Mouse (Mus musculus): ENCODE measurements at regions not wholly inside any gene's neighbourhood (a gene's known extent, or its start where the extent isn't known, plus 50 kb on each side); places are given as distances from the start of the nearest gene placed in this dataset.

DNA sequence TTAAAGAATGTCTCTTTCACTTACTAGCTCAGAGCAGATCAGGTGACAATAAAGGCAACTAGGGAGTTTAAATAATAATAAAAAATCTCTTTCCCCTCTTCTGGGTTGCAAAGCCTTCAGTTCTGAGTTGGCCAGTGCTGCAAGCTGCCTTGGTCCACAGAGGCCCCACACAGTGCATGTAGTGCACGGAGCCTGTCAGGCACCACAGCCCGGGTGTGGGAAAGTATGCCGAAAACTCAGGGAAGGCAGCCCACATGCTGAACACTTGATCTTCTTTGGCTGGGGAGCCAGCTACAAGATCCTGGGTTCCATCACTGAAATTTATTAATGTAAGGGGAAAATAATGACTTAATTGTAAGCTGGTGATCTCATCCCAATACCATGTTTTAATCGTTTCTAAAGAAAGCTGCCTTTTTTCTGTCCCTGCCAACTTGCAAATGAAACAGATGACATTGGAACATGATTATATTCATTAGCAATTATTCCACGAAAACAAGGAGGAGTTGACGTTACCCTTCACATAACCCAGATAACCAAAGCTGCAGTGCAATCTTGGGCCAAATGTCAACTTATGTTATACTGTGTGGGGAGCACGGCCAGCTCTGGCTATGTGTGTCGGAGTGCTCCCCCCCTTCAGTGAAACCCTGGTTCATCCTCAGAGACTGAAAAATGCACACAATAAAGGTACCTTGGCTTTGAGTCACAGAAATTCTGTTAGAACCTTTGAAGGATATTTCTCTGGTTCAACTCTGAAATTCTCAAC is 87.1 kb upstream of the Sash1 start:
- Histone ChIP-seq H3K9ac (ENCODE audit: low read depth, low read length) (no peak overlapping the region), H3K27me3 (replicated peaks; ENCODE audit: control insufficient read depth, insufficient read depth, low read length) (no peaks in the 10 kb centered on the region), H3K9me3 (ENCODE audit: control insufficient read depth) (no peaks in the 10 kb centered on the region), H3K4me1 (replicated peaks; ENCODE audit: control insufficient read depth, insufficient read depth, low read length) (0 out of 2 replicates have a peak, but pooled peaks cover 4% of the 10 kb centered on the region), H3K4me3 (ENCODE audit: low read depth, low read length) (no peak overlapping the region), H3K36me3 (ENCODE audit: control insufficient read depth, insufficient read depth) (no peaks in the 10 kb centered on the region), H3K4me2 (replicated peaks; ENCODE audit: low read depth) (no peak overlapping the region), H3K27ac (ENCODE audit: low read depth, low read length) (no peak overlapping the region)
- 64% methylated on average over 8 of the region's 8 CpGs for WGBS
- TF ChIP-seq CTCF (IDR thresholded peaks at IDR 0.05; ENCODE audit: low read depth), result no peak
- no peak for ATAC-seq

DNA sequence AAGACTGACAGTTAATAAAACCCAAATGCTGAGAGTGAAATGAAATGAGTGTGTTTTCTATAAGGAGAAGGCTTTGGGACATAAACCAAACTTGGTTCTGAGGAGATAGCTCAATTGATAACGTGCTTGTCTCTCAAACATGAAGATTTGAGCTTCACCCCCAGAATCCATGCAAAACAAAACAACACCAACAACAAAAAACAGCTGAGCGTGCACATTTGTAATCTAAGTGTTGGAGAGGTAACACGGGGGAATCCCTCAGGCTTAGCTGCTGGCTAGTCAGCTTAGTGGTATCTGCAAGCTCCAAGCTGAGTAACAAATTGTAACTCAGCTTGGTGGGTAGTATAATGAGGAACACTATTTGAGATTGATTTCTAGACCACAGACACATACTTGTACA is 84.9 kb upstream of the Sash1 start:
- H3K4me2 ChIP-seq (replicated peaks; ENCODE audit: low read depth), result no peak overlapping the region
- H3K4me1 ChIP-seq (replicated peaks; ENCODE audit: control insufficient read depth, insufficient read depth, low read length), result 0 out of 2 replicates have a peak, but pooled peaks cover 4% of the 10 kb centered on the region
- no peak for ATAC-seq
- no peaks in the 10 kb centered on the region for H3K27me3 ChIP-seq (replicated peaks; ENCODE audit: control insufficient read depth, insufficient read depth, low read length)
- 77% methylated on average over 3 of the region's 3 CpGs for WGBS
- no peaks in the 10 kb centered on the region for H3K9me3 ChIP-seq (ENCODE audit: control insufficient read depth)
- no peak overlapping the region for H3K9ac ChIP-seq (ENCODE audit: low read depth, low read length)
- no peak overlapping the region for H3K4me3 ChIP-seq (ENCODE audit: low read depth, low read length)
- H3K27ac ChIP-seq (ENCODE audit: low read depth, low read length), result no peak overlapping the region
- H3K36me3 ChIP-seq (ENCODE audit: control insufficient read depth, insufficient read depth), result no peaks in the 10 kb centered on the region
- TF ChIP-seq CTCF (IDR thresholded peaks at IDR 0.05; ENCODE audit: low read depth), result no peak

DNA sequence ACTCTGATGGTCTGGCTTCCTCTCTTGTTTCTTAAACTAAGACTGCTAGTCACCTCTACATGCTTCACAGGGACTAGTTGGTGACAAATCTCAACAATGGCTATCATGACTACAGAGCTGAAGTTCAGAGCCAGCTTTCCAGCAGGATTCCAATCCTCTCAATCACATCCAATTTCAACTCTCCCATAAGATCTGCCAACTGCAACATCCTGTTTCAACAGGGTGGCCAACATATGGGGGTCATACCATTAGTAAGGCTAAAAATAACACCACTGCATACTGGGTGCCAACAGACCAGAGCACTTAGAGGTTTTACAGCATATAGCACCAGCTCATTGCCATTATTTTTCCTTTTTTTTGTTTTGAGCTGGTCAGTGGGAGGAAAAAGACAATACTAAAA is 83.7 kb upstream of the Sash1 start:
- Histone ChIP-seq H3K27me3 (replicated peaks; ENCODE audit: control insufficient read depth, insufficient read depth, low read length) (no peaks in the 10 kb centered on the region), H3K36me3 (ENCODE audit: control insufficient read depth, insufficient read depth) (no peaks in the 10 kb centered on the region), H3K4me1 (replicated peaks; ENCODE audit: control insufficient read depth, insufficient read depth, low read length) (0 out of 2 replicates have a peak, but pooled peaks cover 4% of the 10 kb centered on the region), H3K9ac (ENCODE audit: low read depth, low read length) (no peak overlapping the region), H3K4me2 (replicated peaks; ENCODE audit: low read depth) (no peak overlapping the region), H3K27ac (ENCODE audit: low read depth, low read length) (no peak overlapping the region), H3K9me3 (ENCODE audit: control insufficient read depth) (no peaks in the 10 kb centered on the region), H3K4me3 (ENCODE audit: low read depth, low read length) (no peak overlapping the region)
- TF ChIP-seq CTCF (IDR thresholded peaks at IDR 0.05; ENCODE audit: low read depth), result no peak
- ATAC-seq, result no peak

DNA sequence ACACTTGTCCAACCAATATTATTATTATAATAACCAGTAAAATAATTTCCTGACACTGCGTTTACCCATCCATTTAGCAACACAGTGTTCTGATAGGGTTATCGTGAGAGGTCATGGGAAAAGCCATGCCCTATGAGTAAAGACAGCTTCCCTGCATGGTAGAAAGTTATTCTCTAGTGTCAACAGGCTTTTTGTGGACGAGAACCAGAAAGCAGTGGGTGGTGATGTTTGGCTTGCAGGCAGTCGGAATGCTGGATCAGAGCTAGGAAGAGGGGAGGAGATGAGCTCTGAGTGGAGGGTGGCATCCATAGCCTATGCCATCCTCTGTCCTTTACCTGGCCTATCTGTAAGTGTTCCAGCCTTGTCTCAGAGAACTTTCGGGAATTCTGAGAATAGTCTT is 83.1 kb upstream of the Sash1 start:
- no peaks in the 10 kb centered on the region for H3K36me3 ChIP-seq (ENCODE audit: control insufficient read depth, insufficient read depth)
- ATAC-seq, result no peak
- H3K4me2 ChIP-seq (replicated peaks; ENCODE audit: low read depth), result no peak overlapping the region
- no peaks in the 10 kb centered on the region for H3K9me3 ChIP-seq (ENCODE audit: control insufficient read depth)
- no peak overlapping the region for H3K4me3 ChIP-seq (ENCODE audit: low read depth, low read length)
- H3K27me3 ChIP-seq (replicated peaks; ENCODE audit: control insufficient read depth, insufficient read depth, low read length), result no peaks in the 10 kb centered on the region
- no peak for TF ChIP-seq CTCF (IDR thresholded peaks at IDR 0.05; ENCODE audit: low read depth)
- WGBS, result 63% methylated on average over 5 of the region's 5 CpGs
- no peak overlapping the region for H3K9ac ChIP-seq (ENCODE audit: low read depth, low read length)
- H3K4me1 ChIP-seq (replicated peaks; ENCODE audit: control insufficient read depth, insufficient read depth, low read length), result 0 out of 2 replicates have a peak, but pooled peaks cover 4% of the 10 kb centered on the region
- no peak overlapping the region for H3K27ac ChIP-seq (ENCODE audit: low read depth, low read length)

DNA sequence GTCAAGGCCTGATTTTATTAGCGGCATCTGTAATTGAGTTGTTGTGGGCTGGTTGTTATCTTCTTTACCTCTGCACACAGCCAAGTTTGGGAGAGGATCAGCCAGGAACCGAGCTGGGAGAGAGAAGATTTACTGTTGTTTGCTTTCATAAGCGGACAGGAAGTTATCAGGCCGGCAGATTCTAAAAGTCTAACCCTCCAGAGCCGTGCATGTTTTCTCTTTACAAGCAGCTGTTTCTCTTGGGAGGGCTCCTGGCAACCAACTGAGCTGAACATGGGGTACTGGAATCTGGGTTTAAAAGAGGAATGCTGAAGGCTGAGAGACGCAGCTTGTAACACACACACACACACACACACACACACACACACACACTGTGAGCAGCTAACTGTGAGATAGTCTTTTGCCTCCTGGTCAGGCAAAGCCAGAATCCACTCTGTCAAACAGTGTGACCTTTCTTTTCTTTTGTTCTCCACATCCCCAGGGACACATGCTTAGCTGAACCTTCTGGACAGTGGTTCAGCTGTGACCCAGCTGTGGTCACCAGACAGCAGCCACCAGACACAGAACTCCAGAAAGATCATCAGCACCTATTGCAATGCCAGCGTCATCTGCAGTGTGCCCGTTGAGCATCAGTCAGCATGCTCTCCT is 82.5 kb upstream of the Sash1 start:
- H3K4me2 ChIP-seq (replicated peaks; ENCODE audit: low read depth), result peak overlapping the region; percentile 14; the same call in 1 of the 2 replicates
- ATAC-seq, result no peak
- no peaks in the 10 kb centered on the region for H3K27me3 ChIP-seq (replicated peaks; ENCODE audit: control insufficient read depth, insufficient read depth, low read length)
- no peaks in the 10 kb centered on the region for H3K9me3 ChIP-seq (ENCODE audit: control insufficient read depth)
- no peak for TF ChIP-seq CTCF (IDR thresholded peaks at IDR 0.05; ENCODE audit: low read depth)
- no peak overlapping the region for H3K27ac ChIP-seq (ENCODE audit: low read depth, low read length)
- H3K4me3 ChIP-seq (ENCODE audit: low read depth, low read length), result no peak overlapping the region
- H3K36me3 ChIP-seq (ENCODE audit: control insufficient read depth, insufficient read depth), result no peaks in the 10 kb centered on the region
- 0 out of 2 replicates have a peak, but pooled peaks cover 4% of the 10 kb centered on the region for H3K4me1 ChIP-seq (replicated peaks; ENCODE audit: control insufficient read depth, insufficient read depth, low read length)
- 29% methylated on average over 8 of the region's 8 CpGs for WGBS
- H3K9ac ChIP-seq (ENCODE audit: low read depth, low read length), result no peak overlapping the region

DNA sequence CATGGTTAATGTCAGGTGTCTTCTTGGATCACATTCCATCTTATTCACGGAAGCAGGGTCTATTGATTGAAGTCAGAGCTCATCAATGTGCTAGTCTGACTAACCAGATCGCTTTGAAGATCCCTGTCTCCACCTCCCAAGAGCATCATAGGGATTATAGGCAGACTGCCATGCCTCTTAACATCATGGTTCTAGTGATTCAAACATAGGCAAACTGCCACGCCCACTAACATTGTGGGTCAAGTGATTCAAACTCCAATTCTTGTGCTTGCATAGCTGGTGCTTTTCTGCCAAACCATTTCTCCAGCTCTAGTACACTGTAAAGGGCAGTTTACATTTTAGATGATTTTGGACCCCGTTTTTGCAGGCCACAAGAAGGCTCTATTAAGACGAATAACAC is 77.1 kb upstream of the Sash1 start:
- Histone ChIP-seq H3K9me3 (ENCODE audit: control insufficient read depth) (no peaks in the 10 kb centered on the region), H3K4me1 (replicated peaks; ENCODE audit: control insufficient read depth, insufficient read depth, low read length) (no peaks in the 10 kb centered on the region), H3K4me3 (ENCODE audit: low read depth, low read length) (no peak overlapping the region), H3K27me3 (replicated peaks; ENCODE audit: control insufficient read depth, insufficient read depth, low read length) (no peaks in the 10 kb centered on the region), H3K36me3 (ENCODE audit: control insufficient read depth, insufficient read depth) (no peaks in the 10 kb centered on the region), H3K27ac (ENCODE audit: low read depth, low read length) (no peak overlapping the region), H3K9ac (ENCODE audit: low read depth, low read length) (no peak overlapping the region), H3K4me2 (replicated peaks; ENCODE audit: low read depth) (no peak overlapping the region)
- WGBS, result 77% methylated on average over 5 of the region's 5 CpGs
- no peak for ATAC-seq
- TF ChIP-seq CTCF (IDR thresholded peaks at IDR 0.05; ENCODE audit: low read depth), result no peak
